Mouse (Mus musculus) heart, embryonic 11.5 days (tissue): ENCODE measurements around the gene Tmem72. TPM values are rescaled to one million over a fixed set of nuclear protein-coding genes. Genes with fewer than 3 reads are reported as not detected.

ENCODE experiments used
- ATAC-seq: fragments of 200-750 bp; cut with Nextera tagmentation; replicated peaks from 2 replicates; pipeline ENCODE4 v1.8.0; 2017; ENCODE audit warnings: moderate library complexity; ENCODE audit not compliant: insufficient number of reproducible peaks, low FRiP score, low TSS enrichment
- H3K27ac ChIP-seq: fragments of 300-500 bp; sonication (generic); 2 replicates; pipeline ENCODE4 v1.5.1; 2014; ENCODE audit warnings: mild to moderate bottlenecking, low read depth, low read length
- H3K27me3 ChIP-seq: fragments of 300-500 bp; sonication (generic); 2 replicates; pipeline ENCODE4 v1.6.1; 2014; ENCODE audit warnings: mild to moderate bottlenecking, low read length, mixed read lengths; ENCODE audit not compliant: control insufficient read depth, insufficient read depth
- H3K36me3 ChIP-seq: fragments of 300-500 bp; sonication (generic); 2 replicates; pipeline ENCODE4 v1.6.1; 2014; ENCODE audit warnings: mild to moderate bottlenecking, low read length, moderate library complexity, mixed read lengths; ENCODE audit not compliant: control insufficient read depth, insufficient read depth
- H3K4me1 ChIP-seq: fragments of 300-500 bp; sonication (generic); 2 replicates; pipeline ENCODE4 v1.6.1; 2014; ENCODE audit warnings: low read length; ENCODE audit not compliant: control insufficient read depth, insufficient read depth
- H3K4me2 ChIP-seq: fragments of 300-500 bp; sonication (generic); 2 replicates; pipeline ENCODE4 v1.6.1; 2014; ENCODE audit warnings: mild to moderate bottlenecking, moderate library complexity
- H3K4me3 ChIP-seq: fragments of 300-500 bp; sonication (generic); 2 replicates; pipeline ENCODE4 v1.5.1; 2014; ENCODE audit warnings: low read depth, low read length
- H3K9ac ChIP-seq: fragments of 300-500 bp; sonication (generic); 2 replicates; pipeline ENCODE4 v1.6.1; 2014; ENCODE audit warnings: mild to moderate bottlenecking, low read depth, low read length, moderate library complexity
- H3K9me3 ChIP-seq: fragments of 300-500 bp; sonication (generic); replicated peaks from 2 replicates; pipeline ENCODE4 v1.6.1; 2016; ENCODE audit warnings: low read length; ENCODE audit not compliant: control insufficient read depth
- WGBS: fragments of 180-500 bp; shearing (Covaris S2); extraction: QIAGEN DNeasy Blood & Tissue Kit; methylation state at CpG from one replicate; pipeline ENCODE4 v1.1.7; 2014; ENCODE audit not compliant: insufficient replicate concordance; 5-methylcytosine and 5-hydroxymethylcytosine counted together
- polyA plus RNA-seq: library from polyadenylated mRNA; unstranded; fragments of >200 nt; fragmentation: Nextera tagmentation; extraction: Ambion mirVana; gene quantifications from 2 replicates; pipeline ENCODE4 v1.2.1, GENCODE M21; 2014

Gene Tmem72
- polyA plus RNA-seq = 0.06 TPM in 2 replicates

DNA sequence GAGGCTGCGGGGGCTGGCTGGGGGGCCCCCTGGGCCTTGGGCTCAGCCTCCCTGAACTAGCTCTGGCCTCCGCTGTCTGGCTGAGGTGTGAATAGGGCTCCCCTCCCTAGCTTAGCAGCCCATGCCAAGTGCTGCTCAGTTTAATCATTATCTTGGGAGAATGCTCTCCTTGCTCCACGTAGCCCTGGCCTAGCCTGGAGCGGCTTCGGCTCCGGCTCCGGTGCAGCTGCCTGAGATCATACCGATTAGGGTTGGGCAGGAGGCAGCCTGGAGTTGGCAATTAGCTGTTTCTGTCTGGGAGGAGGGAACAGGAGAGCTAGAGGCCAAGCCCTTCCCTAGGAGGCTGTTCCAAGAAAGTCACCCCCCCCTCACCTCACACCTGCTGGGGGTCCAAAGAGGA lies at the start of gene Tmem72:
Gene Tmem72, minus strand, starts transcription at position 248 of the 400 bp plus-strand sequence.
- H3K27me3 ChIP-seq = no peaks in the 10 kb centered on the region
- no peak within 1 kb of the TSS for H3K4me3 ChIP-seq
- no peaks in the 10 kb centered on the region for H3K36me3 ChIP-seq
- peaks cover 4% of the 10 kb centered on the region; the same call in 1 of the 2 replicates for H3K4me1 ChIP-seq
- H3K9ac ChIP-seq = no peak within 1 kb of the TSS
- no peak for ATAC-seq
- 52% methylated on average over 8 of the region's 8 CpGs for WGBS
- H3K4me2 ChIP-seq = no peak within 1 kb of the TSS
- no peak within 1 kb of the TSS for H3K27ac ChIP-seq
- no peaks in the 10 kb centered on the region for H3K9me3 ChIP-seq

DNA sequence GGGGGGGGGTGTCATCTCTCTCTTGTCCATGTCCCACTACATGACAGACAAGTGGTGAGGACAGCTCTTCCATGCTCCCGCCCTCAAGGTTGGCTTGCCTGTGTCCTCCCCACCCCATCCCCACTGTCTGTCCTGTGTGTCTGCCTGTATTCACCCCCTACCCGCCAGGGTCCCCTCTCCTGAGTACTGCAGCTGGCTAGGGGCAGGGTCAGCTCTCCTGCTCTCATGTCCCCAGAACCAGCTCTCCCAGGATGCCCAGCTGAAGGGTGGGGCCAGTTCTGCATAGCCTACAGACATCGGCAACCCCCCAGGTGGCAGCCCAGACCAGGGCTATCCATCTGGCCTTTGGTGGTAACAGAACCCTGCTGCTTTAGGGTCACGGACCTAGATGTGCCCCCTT lies 47.8 kb upstream of the Tmem72 start:
- no peak overlapping the region for H3K4me3 ChIP-seq
- H3K27ac ChIP-seq = no peak overlapping the region
- H3K27me3 ChIP-seq = no peaks in the 10 kb centered on the region
- H3K36me3 ChIP-seq = no peaks in the 10 kb centered on the region
- ATAC-seq = no peak
- H3K9ac ChIP-seq = no peak overlapping the region
- 0 out of 2 replicates have a peak, but pooled peaks cover 3% of the 10 kb centered on the region for H3K4me1 ChIP-seq
- no peak overlapping the region for H3K4me2 ChIP-seq
- no peaks in the 10 kb centered on the region for H3K9me3 ChIP-seq
- 82% methylated on average over 4 of the region's 4 CpGs for WGBS

DNA sequence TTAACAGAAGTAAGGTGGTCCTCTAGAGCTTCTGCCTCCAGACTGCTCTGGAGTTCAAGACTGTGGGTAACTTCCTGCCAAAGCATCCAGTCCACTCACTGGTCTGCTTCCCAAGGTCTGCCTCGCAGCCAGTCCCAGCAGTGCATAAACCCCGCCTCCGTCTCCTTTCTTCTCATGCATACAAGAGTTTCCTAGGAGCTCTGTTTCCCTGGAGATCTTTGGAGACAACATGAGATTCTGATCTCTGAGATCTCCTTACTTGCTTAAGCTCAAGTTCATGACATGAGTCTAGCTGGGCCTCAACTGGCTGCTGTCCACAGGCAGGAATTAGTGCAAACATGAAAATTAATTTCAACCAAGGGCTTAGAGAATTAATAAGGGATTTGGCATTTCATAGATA lies 45.6 kb upstream of the Tmem72 start:
- 71% methylated on average over 3 of the region's 3 CpGs for WGBS
- Histone ChIP-seq H3K9ac (no peak overlapping the region), H3K4me2 (no peak overlapping the region), H3K4me3 (no peak overlapping the region), H3K36me3 (no peaks in the 10 kb centered on the region), H3K27me3 (no peaks in the 10 kb centered on the region), H3K4me1 (no peaks in the 10 kb centered on the region), H3K9me3 (no peaks in the 10 kb centered on the region), H3K27ac (no peak overlapping the region)
- ATAC-seq = no peak

DNA sequence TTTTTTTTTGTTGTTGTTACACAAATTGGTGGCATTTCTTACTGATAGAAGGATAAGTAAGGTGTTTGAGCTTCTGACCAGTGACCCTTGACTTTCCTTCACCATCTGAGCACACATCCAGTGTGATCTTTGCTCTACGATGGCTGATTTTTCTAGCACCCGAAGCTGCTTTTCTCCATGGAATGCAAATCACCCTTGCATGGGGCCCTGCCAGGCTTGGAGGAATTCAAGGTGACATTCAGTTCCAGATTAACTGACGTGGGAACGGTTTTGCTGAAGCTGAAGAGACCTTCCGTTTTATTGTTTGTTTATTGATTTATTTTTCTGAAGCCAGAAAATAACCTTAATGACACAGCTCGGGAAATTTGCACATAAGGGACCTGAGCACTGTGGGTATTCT lies 43.5 kb upstream of the Tmem72 start:
- no peak for ATAC-seq
- H3K27ac ChIP-seq = no peak overlapping the region
- WGBS = 60% methylated on average over 6 of the region's 6 CpGs
- H3K9me3 ChIP-seq = no peaks in the 10 kb centered on the region
- H3K36me3 ChIP-seq = no peaks in the 10 kb centered on the region
- H3K9ac ChIP-seq = no peak overlapping the region
- no peaks in the 10 kb centered on the region for H3K27me3 ChIP-seq
- H3K4me3 ChIP-seq = no peak overlapping the region
- H3K4me2 ChIP-seq = no peak overlapping the region
- no peaks in the 10 kb centered on the region for H3K4me1 ChIP-seq

DNA sequence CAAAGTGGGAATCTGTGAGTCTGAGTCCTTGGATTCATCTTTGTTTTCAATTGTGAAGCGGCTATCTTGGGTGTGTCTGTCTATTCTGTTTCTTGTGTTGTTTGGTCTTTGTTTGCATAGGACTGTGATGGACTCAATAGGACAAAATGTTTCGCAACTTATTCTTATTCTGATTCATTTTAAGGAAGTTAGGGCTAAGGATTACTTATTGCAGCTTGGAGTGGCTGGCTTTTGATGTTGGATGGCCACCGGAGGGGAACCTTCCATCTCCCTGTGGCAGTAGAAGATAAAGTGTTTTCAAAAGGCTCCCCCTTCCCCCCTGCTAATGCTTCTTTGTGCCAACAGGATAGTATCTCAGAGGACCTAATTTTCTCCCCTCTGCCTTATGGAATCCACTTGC lies 39.7 kb upstream of the Tmem72 start:
- no peak overlapping the region for H3K27ac ChIP-seq
- no peak for ATAC-seq
- H3K4me2 ChIP-seq = no peak overlapping the region
- H3K4me3 ChIP-seq = no peak overlapping the region
- H3K36me3 ChIP-seq = no peaks in the 10 kb centered on the region
- H3K9me3 ChIP-seq = no peaks in the 10 kb centered on the region
- no peaks in the 10 kb centered on the region for H3K27me3 ChIP-seq
- 80% methylated on average over 3 of the region's 3 CpGs for WGBS
- no peaks in the 10 kb centered on the region for H3K4me1 ChIP-seq
- H3K9ac ChIP-seq = no peak overlapping the region

DNA sequence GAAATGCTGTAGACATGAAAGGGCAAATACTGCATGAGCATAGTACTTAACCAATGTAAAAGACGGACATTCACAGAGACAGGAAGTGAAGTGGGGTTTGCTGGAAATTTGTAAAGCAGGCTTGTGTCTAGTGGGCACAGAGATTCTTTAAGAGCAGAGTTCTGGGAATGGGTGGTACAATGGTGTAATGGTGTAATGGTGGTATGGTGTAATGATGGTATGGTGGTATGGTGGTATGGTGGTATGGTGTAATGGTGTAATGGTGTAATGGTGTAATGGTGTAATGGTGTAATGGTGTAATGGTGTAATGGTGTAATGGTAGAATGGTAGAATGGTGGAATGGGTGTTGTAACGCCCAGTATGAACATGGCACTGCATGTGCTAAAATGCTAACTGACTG lies 21.3 kb upstream of the Tmem72 start:
- Histone ChIP-seq H3K9me3 (no peaks in the 10 kb centered on the region), H3K9ac (no peak overlapping the region), H3K27ac (no peak overlapping the region), H3K4me3 (no peak overlapping the region), H3K4me2 (no peak overlapping the region), H3K36me3 (no peaks in the 10 kb centered on the region), H3K27me3 (no peaks in the 10 kb centered on the region), H3K4me1 (no peaks in the 10 kb centered on the region)
- WGBS = 78% methylated on average over 2 of the region's 2 CpGs
- ATAC-seq = no peak

DNA sequence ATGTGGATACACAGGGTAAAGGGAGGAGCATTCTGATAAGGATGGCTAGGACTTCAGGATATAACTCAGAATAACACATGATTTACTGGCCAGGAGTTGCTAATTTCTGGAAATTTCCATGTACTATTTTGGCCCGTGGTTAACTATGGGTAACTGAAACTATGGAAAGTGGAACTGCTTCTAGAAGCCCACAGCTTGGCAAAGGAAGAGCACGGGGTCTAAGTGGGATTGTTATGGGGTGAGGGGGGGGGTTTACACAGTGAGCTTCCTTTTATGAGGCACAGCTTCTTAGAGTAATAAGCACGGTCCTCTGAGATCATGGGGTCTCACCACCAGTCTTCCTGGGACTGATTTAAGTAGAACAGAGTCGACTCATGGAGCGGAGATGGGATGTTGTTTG lies 18.6 kb upstream of the Tmem72 start:
- H3K27ac ChIP-seq = no peak overlapping the region
- no peaks in the 10 kb centered on the region for H3K27me3 ChIP-seq
- no peak overlapping the region for H3K9ac ChIP-seq
- 72% methylated on average over 5 of the region's 5 CpGs for WGBS
- no peaks in the 10 kb centered on the region for H3K9me3 ChIP-seq
- no peaks in the 10 kb centered on the region for H3K36me3 ChIP-seq
- no peak overlapping the region for H3K4me3 ChIP-seq
- ATAC-seq = no peak
- no peak overlapping the region for H3K4me2 ChIP-seq
- no peaks in the 10 kb centered on the region for H3K4me1 ChIP-seq

DNA sequence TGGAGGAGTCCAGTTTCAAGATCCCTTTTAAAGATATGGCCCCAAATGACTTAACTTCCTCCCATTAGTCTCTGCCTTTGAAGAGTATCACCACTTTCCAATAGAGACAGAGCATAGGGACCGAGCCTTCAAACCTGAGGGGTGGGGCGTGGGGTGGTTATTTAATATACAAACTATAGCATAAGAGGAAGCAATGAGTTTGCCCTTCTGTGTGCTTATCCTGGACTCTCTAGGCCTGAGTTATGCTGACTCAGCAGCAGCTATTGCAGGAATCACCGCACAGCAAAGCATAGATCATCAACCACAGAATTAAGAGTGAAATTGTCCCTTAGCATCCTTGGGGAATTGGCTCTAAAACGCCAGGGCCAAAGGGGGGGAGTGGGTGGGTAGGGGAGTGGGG lies 16.9 kb upstream of the Tmem72 start:
- H3K4me1 ChIP-seq = no peaks in the 10 kb centered on the region
- WGBS = 75% methylated on average over 4 of the region's 4 CpGs
- no peaks in the 10 kb centered on the region for H3K27me3 ChIP-seq
- no peak overlapping the region for H3K4me2 ChIP-seq
- no peak overlapping the region for H3K9ac ChIP-seq
- H3K27ac ChIP-seq = no peak overlapping the region
- ATAC-seq = no peak
- H3K36me3 ChIP-seq = no peaks in the 10 kb centered on the region
- H3K4me3 ChIP-seq = no peak overlapping the region
- no peaks in the 10 kb centered on the region for H3K9me3 ChIP-seq

DNA sequence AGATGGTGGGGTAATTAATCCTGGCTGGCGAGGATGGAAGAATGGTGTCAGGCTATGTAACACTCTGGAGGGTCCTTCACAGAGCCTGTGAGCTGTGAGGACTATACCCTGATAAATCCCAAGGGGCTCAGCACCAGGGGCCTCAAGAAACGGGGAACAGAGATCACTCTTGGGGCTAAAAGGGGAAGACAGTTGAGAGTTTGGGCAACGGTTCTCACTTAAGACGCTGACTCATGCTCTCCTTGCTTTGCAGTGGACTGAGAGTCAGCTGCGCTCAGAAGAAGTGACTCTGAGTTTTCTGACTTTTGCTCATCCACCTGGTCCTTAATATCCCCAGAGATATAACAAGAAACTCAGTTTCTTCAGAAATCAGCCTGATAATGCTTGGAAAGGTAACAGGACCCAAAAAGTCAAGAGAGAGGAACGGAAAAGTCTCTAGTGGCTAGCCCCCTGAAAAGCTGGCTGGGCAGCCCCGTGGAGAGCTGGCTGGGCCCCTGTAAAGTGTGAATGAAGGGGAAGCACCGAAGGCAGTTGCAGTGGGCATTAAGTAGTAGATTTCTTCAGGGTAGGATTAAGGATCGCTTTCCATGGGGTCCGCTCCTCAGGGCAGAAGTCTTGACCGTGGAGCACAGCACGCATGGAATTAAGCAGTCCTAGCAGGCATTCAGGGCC lies 7.9 kb upstream of the Tmem72 start:
- 68% methylated on average over 12 of the region's 12 CpGs for WGBS
- no peak overlapping the region for H3K9ac ChIP-seq
- no peak for ATAC-seq

More for the DNA sequence above, 7.9 kb upstream of the Tmem72 start:
- no peak overlapping the region for H3K4me3 ChIP-seq
- H3K4me1 ChIP-seq = no peaks in the 10 kb centered on the region
- H3K36me3 ChIP-seq = no peaks in the 10 kb centered on the region
- no peak overlapping the region for H3K27ac ChIP-seq
- H3K4me2 ChIP-seq = no peak overlapping the region
- no peaks in the 10 kb centered on the region for H3K9me3 ChIP-seq
- no peaks in the 10 kb centered on the region for H3K27me3 ChIP-seq
